Mouse (Mus musculus): ENCODE data around the gene Cd2bp2.

Cd2bp2 gene

DNA sequence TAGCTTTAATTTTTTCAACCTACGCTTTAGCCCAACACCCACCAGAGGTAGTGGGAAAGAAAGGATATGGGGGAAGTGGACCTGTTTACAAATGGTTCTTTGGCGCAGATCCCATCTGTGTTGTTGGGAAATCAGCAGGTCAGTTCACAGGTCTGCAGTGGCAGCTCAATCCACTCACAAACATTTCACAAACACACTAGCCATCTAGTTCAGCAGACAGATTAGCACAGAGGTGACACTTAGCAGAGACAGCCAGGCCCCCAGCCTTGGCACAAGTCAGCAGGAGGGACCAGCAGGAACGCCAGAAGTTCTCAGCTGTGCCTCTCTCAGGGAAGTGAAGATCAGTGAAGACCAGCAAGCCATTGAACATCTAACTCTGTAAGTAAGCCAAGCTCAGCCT, 47.9 kb downstream of the Cd2bp2 start:
- Histone ChIP-seq H3K27me3 (ENCODE audit: control insufficient read depth, insufficient read depth, low read length, poor library complexity, severe bottlenecking) (no peaks in the 10 kb centered on the region), H3K36me3 (ENCODE audit: control insufficient read depth, insufficient read depth, low read length, poor library complexity, severe bottlenecking) (no peaks in the 10 kb centered on the region)
- DNase-seq (ENCODE audit: low read depth, low spot score) = no peak

DNA sequence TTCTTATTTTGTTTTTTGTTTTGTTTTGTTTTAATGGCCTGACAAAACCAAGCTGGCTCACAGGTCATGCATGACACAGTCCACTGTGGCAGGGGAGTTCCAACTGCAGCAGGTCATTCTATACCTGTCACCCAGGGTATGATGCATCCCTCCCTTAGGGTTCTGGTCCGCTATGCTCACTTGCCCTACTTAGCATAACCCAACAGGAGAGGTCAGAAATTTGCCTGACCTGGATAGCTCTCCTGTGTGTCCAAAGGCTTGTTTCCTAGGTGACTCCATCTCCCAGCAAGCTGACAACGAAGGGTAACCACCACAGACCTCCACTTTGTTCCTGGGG, 49.6 kb downstream of the Cd2bp2 start:
- Histone ChIP-seq H3K36me3 (ENCODE audit: control insufficient read depth, insufficient read depth, low read length, poor library complexity, severe bottlenecking) (no peaks in the 10 kb centered on the region), H3K27me3 (ENCODE audit: control insufficient read depth, insufficient read depth, low read length, poor library complexity, severe bottlenecking) (no peaks in the 10 kb centered on the region)
- no peak for DNase-seq (ENCODE audit: low read depth, low spot score)

DNA sequence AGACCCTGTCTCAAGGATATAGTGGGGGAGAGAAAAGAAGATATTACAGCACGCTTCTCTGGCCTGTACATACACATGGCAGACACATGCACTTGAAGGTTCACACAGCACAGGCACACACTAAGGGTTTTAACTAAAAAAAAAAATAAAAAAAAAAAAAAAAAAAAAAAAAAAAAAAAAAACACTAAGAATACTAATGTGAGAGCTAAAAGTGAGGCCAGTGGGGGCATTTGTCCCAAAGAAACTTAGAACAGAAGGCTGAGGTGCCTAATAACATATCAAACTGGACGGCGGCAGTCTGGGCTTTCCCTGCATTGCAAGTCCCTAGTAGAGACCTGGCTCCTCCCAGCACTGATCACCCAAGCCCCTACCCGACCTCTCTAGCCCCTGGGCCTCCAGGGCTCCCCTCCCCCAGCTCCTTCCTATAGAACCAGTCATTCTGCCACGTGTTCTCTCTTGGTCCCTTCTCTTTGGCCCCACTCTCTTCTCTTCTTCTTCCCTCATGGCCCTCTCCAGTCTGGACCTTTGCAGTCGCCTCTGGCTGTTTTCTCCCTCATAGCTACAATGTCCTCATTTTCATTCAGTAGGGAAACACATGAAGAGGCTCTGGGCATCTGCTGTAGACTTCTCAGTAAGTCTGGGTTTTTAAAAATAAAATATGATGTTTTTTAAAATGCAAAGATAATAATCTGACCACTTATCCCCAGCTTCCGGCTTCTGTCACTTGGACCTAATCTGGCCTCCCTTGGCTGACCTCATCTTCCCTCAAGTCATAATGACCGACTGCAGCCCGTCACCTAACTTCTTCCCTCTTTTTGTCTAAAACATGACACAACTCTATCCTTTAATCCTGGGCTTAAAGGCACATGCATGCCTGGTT, 50.2 kb downstream of the Cd2bp2 start:
- DNase-seq (ENCODE audit: low read depth, low spot score) = no peak
- no peaks in the 10 kb centered on the region for H3K27me3 ChIP-seq (ENCODE audit: control insufficient read depth, insufficient read depth, low read length, poor library complexity, severe bottlenecking)
- no peaks in the 10 kb centered on the region for H3K36me3 ChIP-seq (ENCODE audit: control insufficient read depth, insufficient read depth, low read length, poor library complexity, severe bottlenecking)

DNA sequence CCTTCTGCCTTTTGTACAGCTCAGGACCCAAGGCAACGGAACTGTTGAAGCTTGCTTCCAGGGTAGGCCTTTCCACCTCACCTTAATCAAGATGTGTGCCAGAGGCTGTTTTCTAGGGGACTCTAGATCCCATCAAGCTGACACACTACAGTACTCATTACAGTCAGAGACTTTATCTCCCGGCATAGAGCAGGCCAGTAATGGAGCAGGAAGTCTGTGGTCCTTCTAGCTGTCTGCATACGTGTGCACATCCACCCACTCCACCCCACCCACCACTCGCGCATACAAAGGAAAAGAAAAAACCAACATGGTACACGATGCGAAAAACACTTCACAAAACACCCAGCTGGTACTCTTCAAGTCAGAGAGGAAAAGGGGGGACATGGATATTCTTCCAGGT, 51.4 kb downstream of the Cd2bp2 start:
- no peak for DNase-seq (ENCODE audit: low read depth, low spot score)
- Histone ChIP-seq H3K27me3 (ENCODE audit: control insufficient read depth, insufficient read depth, low read length, poor library complexity, severe bottlenecking) (no peaks in the 10 kb centered on the region), H3K36me3 (ENCODE audit: control insufficient read depth, insufficient read depth, low read length, poor library complexity, severe bottlenecking) (no peaks in the 10 kb centered on the region)

DNA sequence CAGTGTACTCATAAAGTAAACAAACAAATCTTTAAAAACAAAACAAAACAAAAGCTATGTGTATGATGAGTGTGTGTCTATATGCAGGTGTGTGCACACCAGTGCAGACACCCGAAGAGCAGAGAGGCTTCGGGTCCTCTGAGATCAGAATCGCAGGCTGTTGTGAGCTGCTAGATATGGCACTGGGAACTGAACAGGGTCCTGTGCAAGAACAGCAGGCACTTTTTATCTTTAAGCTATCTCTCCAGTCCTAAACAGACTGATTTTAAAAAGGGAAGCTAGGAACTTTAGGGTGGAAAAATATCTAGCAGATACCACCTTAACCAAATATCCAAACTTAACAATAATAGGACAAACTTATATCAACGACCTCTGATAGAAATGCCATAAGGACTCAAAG, 53.2 kb downstream of the Cd2bp2 start:
- no peaks in the 10 kb centered on the region for H3K36me3 ChIP-seq (ENCODE audit: control insufficient read depth, insufficient read depth, low read length, poor library complexity, severe bottlenecking)
- DNase-seq (ENCODE audit: low read depth, low spot score) = no peak

DNA sequence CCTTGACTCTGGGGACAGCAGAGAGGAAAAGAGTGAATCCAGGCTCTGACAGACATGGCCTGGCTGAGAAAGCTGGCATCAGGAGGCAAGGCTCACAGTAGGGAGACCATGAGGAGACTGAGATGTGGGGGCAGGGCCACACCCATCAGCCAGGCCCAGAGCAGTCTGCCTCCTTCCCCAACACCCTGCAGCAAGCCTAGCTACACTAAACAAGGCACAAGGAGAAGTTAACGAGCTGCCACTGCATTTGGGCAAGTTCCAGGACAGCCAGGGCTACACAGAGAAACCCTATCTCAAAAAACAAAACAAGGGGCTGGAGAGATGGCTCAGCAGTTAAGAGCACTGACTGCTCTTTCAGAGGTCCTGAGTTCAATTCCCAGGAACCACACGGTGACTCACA, 53.6 kb downstream of the Cd2bp2 start:
- H3K36me3 ChIP-seq (ENCODE audit: control insufficient read depth, insufficient read depth, low read length, poor library complexity, severe bottlenecking) = no peaks in the 10 kb centered on the region
- no peak for DNase-seq (ENCODE audit: low read depth, low spot score)
- H3K27me3 ChIP-seq (ENCODE audit: control insufficient read depth, insufficient read depth, low read length, poor library complexity, severe bottlenecking) = no peaks in the 10 kb centered on the region

More for the DNA sequence above, 53.2 kb downstream of the Cd2bp2 start:
- H3K27me3 ChIP-seq (ENCODE audit: control insufficient read depth, insufficient read depth, low read length, poor library complexity, severe bottlenecking) = no peaks in the 10 kb centered on the region

Data from splenic B cell, adult 2 months (primary cell).